Mouse (Mus musculus) kidney, postnatal 4 days (tissue): ENCODE data around the gene Hoxc6.

Source experiments
- DNase-seq, 2 experiments: peaks; one replicate each; pipeline ENCODE4 v3.0.0; 2021; ENCODE audit warnings: mixed read lengths in 2 of 2

Hoxc6 gene

GRCm38 (mm10) chr15:102997939-102998355 lies at the start of gene Hoxc6:
Gene Hoxc6 (plus strand): TSS chr15:102998257.
- peak; percentile 69 to 81 for DNase-seq

DNA sequence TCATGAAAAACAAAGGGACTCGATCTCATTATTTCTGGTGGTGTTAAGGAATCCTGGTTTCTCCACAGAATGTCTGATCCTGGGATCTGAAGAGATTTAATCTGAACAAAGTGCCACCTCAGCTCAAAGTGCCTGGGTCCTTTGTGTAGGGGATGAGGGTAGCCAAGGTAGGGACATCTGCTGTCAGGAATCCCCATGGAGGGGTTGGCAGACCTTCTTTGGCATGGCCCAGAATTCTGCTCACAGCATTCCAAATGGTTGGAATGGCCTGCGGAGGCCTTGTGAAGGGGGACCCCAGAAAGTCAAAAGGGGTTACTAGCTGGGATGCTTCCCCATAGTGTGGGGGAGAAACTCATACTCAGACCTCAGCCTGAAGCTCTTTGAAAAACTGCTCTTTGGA lies 49.2 kb upstream of the Hoxc6 start:
- DNase-seq = no peak

DNA sequence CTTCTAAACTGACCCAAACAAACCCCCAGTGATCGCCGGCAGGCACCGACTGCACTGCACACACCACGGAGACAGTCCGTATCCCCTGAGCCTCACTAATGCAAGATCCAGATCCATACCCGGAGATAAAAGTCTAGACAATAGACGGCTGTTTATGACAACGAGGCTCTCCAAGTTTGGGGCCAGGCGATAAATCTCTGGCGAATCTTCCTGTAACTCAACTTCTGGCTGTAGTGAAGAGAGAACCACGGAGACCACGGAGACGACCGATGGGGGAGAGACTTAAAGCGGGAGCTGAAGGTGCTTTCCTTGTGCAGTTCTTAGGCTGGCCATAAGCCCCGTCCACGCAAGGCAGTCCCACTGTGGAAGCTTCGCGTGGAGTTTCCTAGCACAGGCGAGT lies 48.4 kb upstream of the Hoxc6 start:
- DNase-seq = no peak

DNA sequence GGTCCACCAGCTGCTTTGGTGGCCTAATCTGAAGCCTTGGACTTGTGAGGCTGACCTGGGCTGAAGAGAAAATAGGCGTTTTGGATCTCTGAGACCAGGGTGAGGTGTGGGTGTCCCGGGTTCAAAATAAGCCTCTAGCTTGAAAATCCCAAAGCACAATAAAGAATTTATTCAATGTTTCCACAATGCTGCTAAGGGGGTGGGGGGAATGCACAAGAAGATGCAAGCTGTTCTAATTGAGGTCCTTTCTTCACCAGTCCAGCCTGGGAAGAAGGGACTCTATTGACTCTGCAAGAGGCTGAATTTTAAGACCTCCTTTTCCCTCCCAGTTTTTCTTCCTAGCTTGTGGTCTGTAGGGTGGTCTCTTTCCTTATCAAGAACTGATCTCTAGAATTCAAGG lies 47.2 kb upstream of the Hoxc6 start:
- no peak for DNase-seq

GRCm38 (mm10) chr15:102953561-102953960 lies 44.5 kb upstream of the Hoxc6 start:
- no peak for DNase-seq

GRCm38 (mm10) chr15:102954192-102955006 lies 43.7 kb upstream of the Hoxc6 start, which contains the start of gene Hoxc11:
Gene Hoxc11 (plus strand): TSS chr15:102954427.
- peak; percentile 67 to 75 for DNase-seq

DNA sequence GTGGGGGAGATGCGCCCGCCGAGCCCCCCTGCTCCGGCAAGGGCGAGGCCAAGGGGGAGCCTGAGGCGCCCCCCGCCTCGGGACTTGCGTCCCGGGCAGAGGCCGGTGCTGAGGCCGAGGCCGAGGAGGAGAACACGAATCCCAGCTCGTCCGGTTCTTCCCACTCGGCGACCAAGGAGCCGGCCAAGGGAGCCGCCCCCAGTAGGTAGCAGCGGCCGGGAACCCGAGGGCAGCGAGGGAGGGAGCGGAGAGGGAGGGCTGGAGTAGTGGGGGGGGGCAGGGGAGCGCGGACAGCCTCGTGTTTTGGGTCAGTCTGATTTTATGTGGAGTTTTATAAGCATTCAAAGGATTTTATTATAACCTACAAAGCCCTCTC lies 43.1 kb upstream of the Hoxc6 start:
- peak in 1 of 2 experiments; percentile 78 for DNase-seq

DNA sequence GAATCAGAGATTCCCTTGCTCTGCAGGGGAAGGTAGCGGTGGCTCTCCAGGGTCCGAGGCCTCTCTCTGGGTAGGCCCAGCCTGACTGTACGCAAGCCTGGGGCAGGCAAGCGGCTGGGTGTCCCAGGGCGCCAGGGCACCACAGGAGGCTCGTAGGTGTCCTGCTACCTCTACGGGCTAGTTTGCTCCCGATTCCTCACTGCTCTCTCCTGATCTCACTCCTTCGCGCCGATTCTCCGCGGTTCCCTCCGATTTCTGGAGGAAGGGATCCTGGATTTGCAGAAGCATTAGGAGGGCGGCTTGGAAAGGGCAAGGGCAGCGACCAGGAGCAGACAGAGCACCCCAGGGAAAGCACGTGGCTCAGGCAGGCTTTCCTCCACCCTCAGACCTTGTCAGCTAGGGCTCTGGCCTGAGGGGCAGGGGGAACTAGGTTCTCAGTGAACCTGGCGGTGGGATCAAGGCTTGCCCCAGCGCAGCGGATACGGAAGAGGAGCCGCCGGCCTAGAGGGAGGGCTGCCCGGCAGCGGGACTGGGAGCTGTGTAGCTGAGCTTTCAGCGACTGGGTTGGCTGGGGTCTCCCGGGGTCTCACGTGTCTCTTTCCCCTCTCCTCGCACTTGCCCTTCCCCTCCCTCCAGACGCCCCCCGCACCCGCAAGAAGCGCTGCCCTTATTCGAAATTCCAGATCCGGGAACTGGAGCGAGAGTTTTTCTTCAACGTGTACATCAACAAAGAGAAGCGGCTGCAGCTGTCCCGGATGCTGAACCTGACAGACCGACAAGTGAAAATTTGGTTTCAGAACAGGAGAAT lies 42.0 kb upstream of the Hoxc6 start:
- DNase-seq = peak; percentile 63 to 70

DNA sequence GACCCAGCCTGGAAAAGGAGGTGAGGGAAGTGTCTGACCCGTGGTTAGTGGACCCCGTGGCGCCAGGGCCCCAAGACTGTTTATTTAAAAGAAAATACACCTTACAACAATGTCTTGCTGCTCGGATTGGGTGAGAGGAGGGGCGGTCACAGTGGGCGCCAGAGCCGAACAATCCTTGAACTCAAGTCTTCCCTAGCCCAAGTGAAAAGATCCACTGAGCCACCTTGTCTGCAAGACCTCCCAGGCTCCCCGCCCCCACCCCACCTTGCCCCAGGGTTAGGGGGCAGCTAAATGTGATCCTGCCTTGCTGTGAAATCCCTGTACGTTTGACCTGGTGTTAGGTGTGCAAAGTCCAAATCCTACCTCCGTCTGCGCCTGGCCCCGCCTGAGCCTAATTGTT lies 41.2 kb upstream of the Hoxc6 start:
- DNase-seq = peak in 1 of 2 experiments; percentile 54

DNA sequence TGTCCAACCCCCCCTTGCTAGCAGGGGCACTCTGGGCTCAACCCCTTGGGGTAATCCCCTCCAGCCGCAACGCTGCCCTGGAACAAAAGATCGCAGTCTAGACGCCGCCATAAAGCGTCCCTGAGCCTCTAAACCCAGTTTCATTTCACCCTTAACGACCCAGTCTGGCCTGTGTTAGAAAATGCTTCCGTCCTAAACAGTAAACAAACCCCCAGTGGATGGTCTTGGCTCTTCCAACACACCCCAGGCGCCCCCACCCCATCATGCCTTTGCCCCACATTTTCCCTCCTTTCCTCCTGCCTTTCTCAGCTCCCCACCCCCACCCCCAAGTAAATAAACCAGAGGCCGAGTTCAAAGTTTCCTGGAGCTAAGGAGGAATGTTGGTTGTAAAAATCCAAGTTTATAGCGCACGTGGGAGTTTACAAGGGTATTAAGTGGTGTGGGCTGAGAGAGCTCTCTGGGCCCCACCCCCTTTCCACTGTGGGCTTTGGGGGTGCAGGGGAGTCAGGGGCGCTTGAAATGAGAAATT lies 38.3 kb upstream of the Hoxc6 start:
- peak in 1 of 2 experiments; percentile 72 for DNase-seq

GRCm38 (mm10) chr15:102961728-102962127 lies 36.3 kb upstream of the Hoxc6 start:
- DNase-seq = peak in 1 of 2 experiments; percentile 80

GRCm38 (mm10) chr15:102962492-102962891 lies 35.6 kb upstream of the Hoxc6 start:
- DNase-seq = peak in 1 of 2 experiments; percentile 68

GRCm38 (mm10) chr15:102963259-102963658 lies 34.8 kb upstream of the Hoxc6 start:
- peak in 1 of 2 experiments; percentile 67 for DNase-seq

- peak; percentile 79 to 87 for DNase-seq
Measured at GRCm38 (mm10) chr15:102963671-102964640, 34.1 kb upstream of the Hoxc6 start.

- DNase-seq = peak in 1 of 2 experiments; percentile 64
Measured at GRCm38 (mm10) chr15:102965003-102965891, 32.8 kb upstream of the Hoxc6 start.

DNA sequence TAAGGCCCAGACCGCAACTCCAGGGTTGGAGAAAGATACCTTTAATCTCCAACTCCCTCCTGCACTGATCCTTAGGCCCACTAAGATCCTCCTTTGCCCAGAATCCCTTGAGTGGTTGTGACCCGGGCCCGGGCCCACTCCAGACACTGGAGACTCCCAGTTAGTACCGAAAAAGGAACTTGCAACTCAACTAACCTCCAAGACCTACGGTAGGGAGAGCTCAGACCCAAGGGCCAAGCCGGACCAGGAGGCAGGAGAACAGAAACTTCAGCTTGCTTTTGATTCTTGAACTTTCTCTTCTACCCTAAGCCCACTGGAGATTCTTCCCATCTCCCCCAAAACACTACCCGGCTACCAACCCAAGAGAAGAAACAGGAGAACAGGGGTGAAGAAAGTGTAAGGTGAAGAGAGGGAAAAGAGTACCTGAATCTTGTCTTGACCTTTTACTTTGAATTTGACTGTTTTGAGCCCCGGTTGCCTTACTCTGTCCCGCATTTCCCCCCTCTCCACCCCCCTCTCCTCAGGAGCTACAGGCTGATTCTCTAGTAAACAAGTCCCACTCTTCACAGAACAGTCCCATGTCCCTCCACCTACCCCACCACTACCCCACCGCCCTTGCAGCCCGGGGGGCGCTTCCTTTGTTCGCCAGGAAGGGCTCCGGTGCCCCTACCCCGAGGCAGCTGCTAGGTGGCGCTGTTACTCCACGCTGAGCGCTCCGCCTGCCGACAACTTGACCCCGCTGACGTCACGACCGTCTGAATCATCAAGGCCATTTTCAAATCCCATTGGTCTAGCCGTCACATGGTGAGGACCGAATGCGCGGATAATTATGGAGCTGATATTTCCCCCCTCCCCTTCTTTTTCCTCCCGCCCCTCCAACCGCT lies 31.9 kb upstream of the Hoxc6 start:
- DNase-seq = peak; percentile 99

DNA sequence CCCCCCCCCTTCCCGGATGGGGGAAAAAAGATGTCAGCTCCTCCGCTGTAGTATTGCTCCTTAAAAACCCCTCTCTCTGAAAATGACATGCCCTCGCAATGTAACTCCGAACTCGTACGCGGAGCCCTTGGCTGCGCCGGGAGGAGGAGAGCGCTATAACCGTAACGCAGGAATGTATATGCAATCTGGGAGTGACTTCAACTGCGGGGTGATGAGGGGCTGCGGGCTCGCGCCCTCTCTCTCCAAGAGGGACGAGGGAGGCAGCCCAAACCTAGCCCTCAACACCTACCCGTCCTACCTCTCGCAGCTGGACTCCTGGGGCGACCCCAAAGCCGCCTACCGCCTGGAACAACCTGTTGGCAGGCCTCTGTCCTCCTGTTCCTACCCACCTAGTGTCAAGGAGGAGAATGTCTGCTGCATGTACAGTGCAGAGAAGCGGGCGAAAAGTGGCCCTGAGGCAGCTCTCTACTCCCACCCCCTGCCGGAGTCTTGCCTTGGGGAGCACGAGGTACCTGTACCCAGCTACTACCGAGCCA lies 31.2 kb upstream of the Hoxc6 start, which contains the start of gene Hoxc10:
TSS of gene Hoxc10 (plus strand) at position 21 of the 536 bp plus-strand sequence.
- DNase-seq = no peak

DNA sequence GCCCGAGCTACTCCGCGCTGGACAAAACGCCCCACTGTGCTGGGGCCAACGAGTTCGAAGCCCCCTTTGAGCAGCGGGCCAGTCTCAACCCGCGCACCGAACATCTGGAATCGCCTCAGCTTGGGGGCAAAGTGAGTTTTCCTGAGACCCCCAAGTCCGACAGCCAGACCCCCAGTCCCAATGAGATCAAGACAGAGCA lies 30.8 kb upstream of the Hoxc6 start, which contains the start of gene Hoxc5:
TSS of gene Hoxc5 (plus strand) at position 132 of the 199 bp plus-strand sequence.
- no peak for DNase-seq

GRCm38 (mm10) chr15:102967511-102968397 lies 30.3 kb upstream of the Hoxc6 start:
- peak; percentile 58 to 72 for DNase-seq
